Mouse (Mus musculus) adrenal gland (tissue): ENCODE results near the gene Gm10638.

Experiments
- intact Hi-C: fragments of 180-260 bp; cut with DNase I; formaldehyde crosslinking; loops from one replicate; pipeline ENCODE4 v1.15.1; 2025
- long read RNA-seq, 2 experiments: library from polyadenylated mRNA; unstranded; transcript quantifications; one replicate each; pipeline ENCODE4 v2.0.0; 2020; ENCODE audit warnings: borderline replicate concordance in 1 of 2; ENCODE audit not compliant: insufficient replicate concordance in 1 of 2

The Gm10638 gene
- long read RNA-seq, experiment 1: 0 reads
- long read RNA-seq, experiment 2, partial matches to known transcripts: 0 of 3 reads
- long read RNA-seq, experiment 2, other reads (novel, unspliced or antisense): 0 of 3 reads

GRCm38 (mm10) chr8:86745221-86745934 is at the start of gene Gm10638, which contains the start of gene Siah1a:
Gm10638 (plus strand) TSS chr8:86745699.
Siah1a (minus strand) TSS chr8:86745934.
- intact Hi-C loops: no loop called here

- intact Hi-C loops: no loop called here
These were observed 49.8 kb upstream of the Gm10638 start for GRCm38 (mm10) chr8:86695703-86696102.

- intact Hi-C loops: no loop called here
These were observed 46.6 kb upstream of the Gm10638 start for GRCm38 (mm10) chr8:86698811-86699421.

DNA sequence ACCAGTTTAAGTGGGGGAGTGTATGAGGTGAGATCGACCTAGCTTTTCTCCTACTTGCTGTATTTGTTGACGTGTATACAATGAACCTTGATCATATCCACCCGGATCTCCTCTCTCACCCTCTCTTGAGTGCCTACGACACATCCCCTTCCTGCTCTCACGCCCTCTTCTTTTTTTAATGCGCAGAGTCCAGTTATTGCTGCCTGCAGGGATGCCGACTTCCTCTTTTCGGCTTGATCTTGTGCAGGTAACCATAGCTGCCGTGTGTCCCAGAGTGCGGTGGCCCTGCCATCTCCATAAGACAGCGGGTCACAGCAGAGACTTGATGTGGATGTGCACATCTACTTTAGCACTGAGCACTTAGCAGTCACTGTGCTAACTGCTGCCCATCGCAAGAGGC is 46.0 kb upstream of the Gm10638 start:
- intact Hi-C loops: no loop called here

DNA sequence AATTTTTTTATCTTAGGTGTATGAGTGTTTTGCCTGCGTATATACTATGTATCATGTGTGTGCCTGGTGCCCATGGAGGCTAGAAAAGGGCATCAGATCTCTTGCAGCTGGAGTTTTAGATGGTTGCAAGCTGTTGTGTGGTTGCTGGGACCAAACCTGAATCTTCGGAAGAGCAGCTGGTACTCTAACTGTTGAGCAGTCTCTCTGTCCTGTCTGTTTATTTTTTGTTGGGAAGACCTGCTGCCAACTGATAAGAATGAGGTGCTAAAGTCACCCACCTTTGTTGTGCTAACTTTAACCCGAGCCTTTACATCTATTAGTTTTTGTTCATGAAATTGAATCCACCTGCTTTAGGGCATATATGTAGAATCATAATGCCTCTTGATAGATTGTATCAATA is 43.0 kb upstream of the Gm10638 start:
- intact Hi-C loops: no loop called here

- intact Hi-C loops: no loop called here
These were observed 40.2 kb upstream of the Gm10638 start for GRCm38 (mm10) chr8:86705317-86705716.

GRCm38 (mm10) chr8:86706756-86707155 is 38.7 kb upstream of the Gm10638 start:
- intact Hi-C loops: no loop called here

- intact Hi-C loops: no loop called here
These were observed 37.6 kb upstream of the Gm10638 start for GRCm38 (mm10) chr8:86707873-86708272.

DNA sequence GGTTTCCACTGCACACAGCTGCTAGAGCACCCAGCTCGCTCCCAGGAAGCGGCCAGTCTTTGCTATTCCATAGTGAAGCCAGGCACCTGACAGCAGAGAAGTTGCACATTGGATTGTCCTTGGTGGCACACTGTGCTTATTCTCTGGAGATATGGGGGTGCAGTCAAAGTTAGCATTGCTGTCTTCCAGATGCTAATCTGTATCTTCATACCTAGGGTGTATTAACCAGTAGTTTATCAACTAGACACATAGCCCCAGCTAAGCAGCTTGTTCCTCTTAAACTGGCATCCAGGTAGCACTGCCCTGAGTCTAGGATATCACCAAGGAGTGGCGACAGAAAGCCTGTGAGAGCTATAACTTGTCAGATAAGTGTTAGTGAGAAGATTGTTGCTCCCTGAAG is 32.9 kb upstream of the Gm10638 start:
- intact Hi-C loops: no loop called here

- intact Hi-C loops: no loop called here
These were observed 31.9 kb upstream of the Gm10638 start for GRCm38 (mm10) chr8:86713407-86714188.

- intact Hi-C loops: no loop called here
These were observed 27.0 kb upstream of the Gm10638 start for GRCm38 (mm10) chr8:86718332-86718994.

GRCm38 (mm10) chr8:86719368-86719767 is 26.1 kb upstream of the Gm10638 start:
- intact Hi-C loops: no loop called here

- intact Hi-C loops: no loop called here
These were observed 24.6 kb upstream of the Gm10638 start for GRCm38 (mm10) chr8:86720756-86721459.

- intact Hi-C loops: no loop called here
These were observed 24.0 kb upstream of the Gm10638 start for GRCm38 (mm10) chr8:86721490-86721889.

GRCm38 (mm10) chr8:86726959-86727358 is 18.5 kb upstream of the Gm10638 start:
- intact Hi-C loops: no loop called here

GRCm38 (mm10) chr8:86728224-86728950 is 17.1 kb upstream of the Gm10638 start:
- intact Hi-C loops: no loop called here

GRCm38 (mm10) chr8:86730303-86730702 is 15.2 kb upstream of the Gm10638 start:
- intact Hi-C loops: no loop called here

GRCm38 (mm10) chr8:86730860-86731259 is 14.6 kb upstream of the Gm10638 start:
- intact Hi-C loops: no loop called here

GRCm38 (mm10) chr8:86734171-86734570 is 11.3 kb upstream of the Gm10638 start:
- intact Hi-C loops: no loop called here

- intact Hi-C loops: no loop called here
These were observed 10.5 kb upstream of the Gm10638 start for GRCm38 (mm10) chr8:86734954-86735353.
